Mouse (Mus musculus) neural tube, embryonic 12.5 days (tissue): ENCODE data around the gene Slamf6. TPM values are rescaled to one million over a fixed set of nuclear protein-coding genes. Genes with fewer than 3 reads are reported as not detected.
"Not testable (repeated sequence)": the region's sequence is repeated elsewhere in the genome, so short reads cannot be mapped to it uniquely, and the experiment has no call there.

Source experiments
- ATAC-seq: fragments of 200-750 bp; cut with Nextera tagmentation; 2 replicates; pipeline ENCODE4 v1.8.0; 2017; ENCODE audit warnings: low read depth, mild to moderate bottlenecking, moderate TSS enrichment, moderate library complexity; ENCODE audit not compliant: low FRiP score
- H3K27ac ChIP-seq: fragments of 300-500 bp; sonication (generic); 2 replicates; pipeline ENCODE4 v1.5.1; 2016
- H3K27me3 ChIP-seq: fragments of 300-500 bp; sonication (generic); replicated peaks from 2 replicates; pipeline ENCODE4 v1.6.1; 2016; ENCODE audit warnings: mild to moderate bottlenecking
- H3K36me3 ChIP-seq: fragments of 300-500 bp; sonication (generic); 2 replicates; pipeline ENCODE4 v1.6.1; 2016; ENCODE audit warnings: mild to moderate bottlenecking
- H3K4me1 ChIP-seq: fragments of 300-500 bp; sonication (generic); 2 replicates; pipeline ENCODE4 v1.6.1; 2016
- H3K4me2 ChIP-seq: fragments of 300-500 bp; sonication (generic); replicated peaks from 2 replicates; pipeline ENCODE4 v1.6.1; 2016; ENCODE audit warnings: mild to moderate bottlenecking
- H3K4me3 ChIP-seq: fragments of 300-500 bp; sonication (generic); 2 replicates; pipeline ENCODE4 v1.5.1; 2016
- H3K9ac ChIP-seq: fragments of 300-500 bp; sonication (generic); 2 replicates; pipeline ENCODE4 v1.6.1; 2016; ENCODE audit warnings: mild to moderate bottlenecking
- H3K9me3 ChIP-seq: fragments of 300-500 bp; sonication (generic); 2 replicates; pipeline ENCODE4 v1.6.1; 2016; ENCODE audit warnings: mild to moderate bottlenecking
- WGBS: fragments of 180-500 bp; shearing (Covaris S2); methylation state at CpG from one replicate; pipeline ENCODE4 v1.1.7; 2016; 5-methylcytosine and 5-hydroxymethylcytosine counted together
- polyA plus RNA-seq: library from polyadenylated mRNA; unstranded; fragments of >200 nt; fragmentation: Nextera tagmentation; extraction: Ambion mirVana; gene quantifications from 2 replicates; pipeline ENCODE4 v1.2.1, GENCODE M21; 2016

The Slamf6 gene
- polyA plus RNA-seq, result 0.20 TPM in 1 of 2 replicates, not detected in the other

- Histone ChIP-seq H3K4me1 (no peaks in the 10 kb centered on the region), H3K4me2 (no peak within 1 kb of the TSS), H3K4me3 (no peak within 1 kb of the TSS), H3K9me3 (no peaks in the 10 kb centered on the region), H3K27me3 (no peaks in the 10 kb centered on the region), H3K27ac (no peak within 1 kb of the TSS), H3K9ac (no peak within 1 kb of the TSS), H3K36me3 (no peaks in the 10 kb centered on the region)
- 84% methylated on average over 14 of the region's 14 CpGs for WGBS
- ATAC-seq, result no peak
Measured at GRCm38 (mm10) chr1:171917305-171918039, at the start of gene Slamf6. Gene Slamf6 (plus strand): TSS chr1:171917515.

- Histone ChIP-seq H3K27me3 (no peaks in the 10 kb centered on the region), H3K4me3 (no peak overlapping the region), H3K4me1 (no peaks in the 10 kb centered on the region), H3K9ac (no peak overlapping the region), H3K27ac (no peak overlapping the region), H3K36me3 (no peaks in the 10 kb centered on the region), H3K4me2 (no peak overlapping the region), H3K9me3 (no peaks in the 10 kb centered on the region)
- no peak for ATAC-seq
- WGBS, result 96% methylated on average over 1 of the region's 1 CpGs
Measured at GRCm38 (mm10) chr1:171886989-171887388, 30.3 kb upstream of the Slamf6 start.

- H3K9me3 ChIP-seq, H3K4me3 ChIP-seq, ATAC-seq, H3K4me1 ChIP-seq, H3K27me3 ChIP-seq, H3K36me3 ChIP-seq, H3K9ac ChIP-seq, H3K27ac ChIP-seq, H3K4me2 ChIP-seq: not testable (repeated sequence)
- 61% methylated on average over 5 of the region's 5 CpGs for WGBS
Measured at GRCm38 (mm10) chr1:171895364-171895763, 22.0 kb upstream of the Slamf6 start, which contains the start of gene Gm10521. Gene Gm10521 (plus strand): TSS chr1:171895664.

GRCm38 (mm10) chr1:171904011-171904410, 13.3 kb upstream of the Slamf6 start:
- Histone ChIP-seq H3K27me3 (no peaks in the 10 kb centered on the region), H3K27ac (no peak overlapping the region), H3K9ac (no peak overlapping the region), H3K4me3 (no peak overlapping the region), H3K4me1 (no peaks in the 10 kb centered on the region), H3K4me2 (no peak overlapping the region), H3K36me3 (no peaks in the 10 kb centered on the region), H3K9me3 (peaks cover under 1% of the 10 kb centered on the region; the same call in 1 of the 2 replicates)
- WGBS, result 73% methylated on average over 1 of the region's 1 CpGs
- no peak for ATAC-seq

- ATAC-seq, result no peak
- H3K27ac ChIP-seq, result no peak overlapping the region
- H3K4me3 ChIP-seq, result no peak overlapping the region
- H3K4me2 ChIP-seq, result no peak overlapping the region
- no peak overlapping the region for H3K9ac ChIP-seq
- no peaks in the 10 kb centered on the region for H3K36me3 ChIP-seq
- 85% methylated on average over 13 of the region's 13 CpGs for WGBS
- no peaks in the 10 kb centered on the region for H3K27me3 ChIP-seq
- H3K9me3 ChIP-seq, result no peaks in the 10 kb centered on the region
- H3K4me1 ChIP-seq, result no peaks in the 10 kb centered on the region
Measured at GRCm38 (mm10) chr1:171915638-171916458, 1.5 kb upstream of the Slamf6 start.

- no peaks in the 10 kb centered on the region for H3K36me3 ChIP-seq
- H3K27me3 ChIP-seq, result no peaks in the 10 kb centered on the region
- no peak overlapping the region for H3K27ac ChIP-seq
- WGBS, result 86% methylated on average over 12 of the region's 12 CpGs
- no peak overlapping the region for H3K4me3 ChIP-seq
- H3K4me2 ChIP-seq, result no peak overlapping the region
- ATAC-seq, result no peak
- H3K4me1 ChIP-seq, result no peaks in the 10 kb centered on the region
- no peaks in the 10 kb centered on the region for H3K9me3 ChIP-seq
- no peak overlapping the region for H3K9ac ChIP-seq
Measured at GRCm38 (mm10) chr1:171918136-171918920, 1.0 kb downstream of the Slamf6 start.

- no peaks in the 10 kb centered on the region for H3K27me3 ChIP-seq
- H3K4me2 ChIP-seq, result no peak overlapping the region
- no peak for ATAC-seq
- no peak overlapping the region for H3K4me3 ChIP-seq
- 92% methylated on average over 5 of the region's 5 CpGs for WGBS
- H3K9ac ChIP-seq, result no peak overlapping the region
- no peaks in the 10 kb centered on the region for H3K4me1 ChIP-seq
- no peaks in the 10 kb centered on the region for H3K9me3 ChIP-seq
- H3K36me3 ChIP-seq, result no peaks in the 10 kb centered on the region
- no peak overlapping the region for H3K27ac ChIP-seq
Measured at GRCm38 (mm10) chr1:171919193-171919592, 1.9 kb downstream of the Slamf6 start.

- Histone ChIP-seq H3K9ac (no peak overlapping the region), H3K4me3 (no peak overlapping the region), H3K27ac (no peak overlapping the region), H3K9me3 (no peaks in the 10 kb centered on the region), H3K36me3 (no peaks in the 10 kb centered on the region), H3K4me2 (no peak overlapping the region), H3K4me1 (no peaks in the 10 kb centered on the region), H3K27me3 (no peaks in the 10 kb centered on the region)
- no peak for ATAC-seq
- WGBS, result 80% methylated on average over 6 of the region's 6 CpGs
Measured at GRCm38 (mm10) chr1:171919901-171920510, 2.7 kb downstream of the Slamf6 start.

- H3K4me2 ChIP-seq, result no peak overlapping the region
- WGBS, result 85% methylated on average over 9 of the region's 9 CpGs
- no peaks in the 10 kb centered on the region for H3K4me1 ChIP-seq
- no peak overlapping the region for H3K27ac ChIP-seq
- no peak overlapping the region for H3K4me3 ChIP-seq
- ATAC-seq, result no peak
- no peak overlapping the region for H3K9ac ChIP-seq
- no peaks in the 10 kb centered on the region for H3K27me3 ChIP-seq
- no peaks in the 10 kb centered on the region for H3K36me3 ChIP-seq
- no peaks in the 10 kb centered on the region for H3K9me3 ChIP-seq
Measured at GRCm38 (mm10) chr1:171920989-171921621, 3.8 kb downstream of the Slamf6 start.

GRCm38 (mm10) chr1:171921641-171922040, 4.3 kb downstream of the Slamf6 start:
- no peaks in the 10 kb centered on the region for H3K27me3 ChIP-seq
- ATAC-seq, result no peak
- H3K9me3 ChIP-seq, result no peaks in the 10 kb centered on the region
- no peak overlapping the region for H3K9ac ChIP-seq
- no peak overlapping the region for H3K4me3 ChIP-seq
- H3K27ac ChIP-seq, result no peak overlapping the region
- WGBS, result 73% methylated on average over 2 of the region's 2 CpGs
- no peaks in the 10 kb centered on the region for H3K36me3 ChIP-seq
- H3K4me2 ChIP-seq, result no peak overlapping the region
- no peaks in the 10 kb centered on the region for H3K4me1 ChIP-seq

GRCm38 (mm10) chr1:171922844-171923243, 5.5 kb downstream of the Slamf6 start:
- 92% methylated on average over 5 of the region's 5 CpGs for WGBS
- Histone ChIP-seq H3K27ac (no peak overlapping the region), H3K36me3 (no peaks in the 10 kb centered on the region), H3K27me3 (no peaks in the 10 kb centered on the region), H3K4me3 (no peak overlapping the region), H3K9me3 (no peaks in the 10 kb centered on the region), H3K4me2 (no peak overlapping the region), H3K4me1 (no peaks in the 10 kb centered on the region), H3K9ac (no peak overlapping the region)
- no peak for ATAC-seq
